Mouse (Mus musculus) embryo, embryonic 10 days (tissue): Measurements from ENCODE around the gene Gadd45g.
A peak's percentile ranks its signal among the peaks of the same experiment; 100 is the strongest.
"Not testable (repeated sequence)": the region's sequence is repeated elsewhere in the genome, so short reads cannot be mapped to it uniquely, and the experiment has no call there.

Source experiments
- DNase-seq: peaks from one replicate; pipeline ENCODE4 v3.0.0-alpha.2; 2015; ENCODE audit warnings: low spot score

Gadd45g gene

GRCm38 (mm10) chr13:51834024-51834423 is 12.5 kb upstream of the Gadd45g start:
- not testable (repeated sequence) for DNase-seq

- no peak for DNase-seq
Observed at GRCm38 (mm10) chr13:51834520-51834919, 12.0 kb upstream of the Gadd45g start.

- DNase-seq: not testable (repeated sequence)
Observed at GRCm38 (mm10) chr13:51835208-51835607, 11.3 kb upstream of the Gadd45g start.

GRCm38 (mm10) chr13:51837402-51837801 is 9.1 kb upstream of the Gadd45g start:
- DNase-seq: no peak

- peak; percentile 83 for DNase-seq
Observed at GRCm38 (mm10) chr13:51839250-51840026, 7.0 kb upstream of the Gadd45g start.

- no peak for DNase-seq
Observed at GRCm38 (mm10) chr13:51840702-51841101, 5.8 kb upstream of the Gadd45g start.

GRCm38 (mm10) chr13:51841541-51842115 is 4.8 kb upstream of the Gadd45g start:
- no peak for DNase-seq

- peak; percentile 57 for DNase-seq
Observed at GRCm38 (mm10) chr13:51842191-51842590, 4.3 kb upstream of the Gadd45g start.

- DNase-seq: no peak
Observed at GRCm38 (mm10) chr13:51842773-51843172, 3.7 kb upstream of the Gadd45g start.

GRCm38 (mm10) chr13:51843298-51843697 is 3.2 kb upstream of the Gadd45g start:
- DNase-seq: no peak

GRCm38 (mm10) chr13:51844118-51844517 is 2.4 kb upstream of the Gadd45g start:
- no peak for DNase-seq

GRCm38 (mm10) chr13:51844661-51845060 is 1.8 kb upstream of the Gadd45g start:
- peak; percentile 55 for DNase-seq

- no peak for DNase-seq
Observed at GRCm38 (mm10) chr13:51845072-51845471, 1.4 kb upstream of the Gadd45g start.

GRCm38 (mm10) chr13:51845591-51846191 is 787 bp upstream of the Gadd45g start:
- DNase-seq: peak; percentile 91

- peak; percentile 62 for DNase-seq
Observed at GRCm38 (mm10) chr13:51846868-51847793, 653 bp downstream of the Gadd45g start.

GRCm38 (mm10) chr13:51847979-51848480 is 1.6 kb downstream of the Gadd45g start:
- DNase-seq: peak; percentile 84

- peak; percentile 58 for DNase-seq
Observed at GRCm38 (mm10) chr13:51848481-51849240, 2.2 kb downstream of the Gadd45g start.

GRCm38 (mm10) chr13:51849241-51850033 is 3.0 kb downstream of the Gadd45g start:
- peak; percentile 37 for DNase-seq

GRCm38 (mm10) chr13:51850565-51850964 is 4.1 kb downstream of the Gadd45g start:
- no peak for DNase-seq

- no peak for DNase-seq
Observed at GRCm38 (mm10) chr13:51852560-51853190, 6.2 kb downstream of the Gadd45g start.
